Mouse (Mus musculus) embryonic facial prominence, embryonic 13.5 days (tissue): ENCODE data around the gene Phldb3. TPM values are rescaled to one million over a fixed set of nuclear protein-coding genes. Genes with fewer than 3 reads are reported as not detected.

Experiments
- ATAC-seq: fragments of 200-750 bp; cut with Nextera tagmentation; 2 replicates; pipeline ENCODE4 v1.8.0; 2017; ENCODE audit warnings: low read depth; ENCODE audit not compliant: insufficient number of reproducible peaks, insufficient read depth, low FRiP score, low TSS enrichment
- H3K27ac ChIP-seq: fragments of 300-500 bp; sonication (generic); 2 replicates; pipeline ENCODE4 v1.5.1; 2015; ENCODE audit warnings: moderate library complexity, mild to moderate bottlenecking, inconsistent platforms
- H3K27me3 ChIP-seq: fragments of 300-500 bp; sonication (generic); 2 replicates; pipeline ENCODE4 v1.6.1; 2015; ENCODE audit warnings: mild to moderate bottlenecking, inconsistent platforms
- H3K36me3 ChIP-seq: fragments of 300-500 bp; sonication (generic); 2 replicates; pipeline ENCODE4 v1.6.1; 2015; ENCODE audit warnings: mild to moderate bottlenecking, inconsistent platforms
- H3K4me1 ChIP-seq: fragments of 300-500 bp; sonication (generic); 2 replicates; pipeline ENCODE4 v1.6.1; 2015; ENCODE audit warnings: inconsistent platforms
- H3K4me2 ChIP-seq: fragments of 300-500 bp; sonication (generic); 2 replicates; pipeline ENCODE4 v1.6.1; 2015; ENCODE audit warnings: moderate library complexity, mild to moderate bottlenecking, inconsistent platforms
- H3K4me3 ChIP-seq: fragments of 300-500 bp; sonication (generic); 2 replicates; pipeline ENCODE4 v1.5.1; 2015; ENCODE audit warnings: mild to moderate bottlenecking, inconsistent platforms
- H3K9ac ChIP-seq: fragments of 300-500 bp; sonication (generic); 2 replicates; pipeline ENCODE4 v1.6.1; 2015; ENCODE audit warnings: mild to moderate bottlenecking, inconsistent platforms
- H3K9me3 ChIP-seq: fragments of 300-500 bp; sonication (generic); 2 replicates; pipeline ENCODE4 v1.6.1; 2016; ENCODE audit warnings: inconsistent platforms
- WGBS: fragments of 180-500 bp; shearing (Covaris S2); methylation state at CpG from one replicate; pipeline ENCODE4 v1.1.7; 2015; ENCODE audit warnings: mixed read lengths; 5-methylcytosine and 5-hydroxymethylcytosine counted together
- polyA plus RNA-seq: library from polyadenylated mRNA; unstranded; fragments of >200 nt; fragmentation: Nextera tagmentation; extraction: Ambion mirVana; gene quantifications from 2 replicates; pipeline ENCODE4 v1.2.1, GENCODE M21; 2015

Gene Phldb3
- polyA plus RNA-seq, 1 experiment from 2014 or later, result 0.65 TPM

GRCm38 (mm10) chr7:24595464-24595863, 15.1 kb upstream of the Phldb3 start:
- no peak for ATAC-seq
- H3K4me2 ChIP-seq, result no peak overlapping the region; the same call in 1 of the 2 replicates
- H3K4me1 ChIP-seq, result peaks cover 14% of the 10 kb centered on the region
- 0 out of 2 replicates have a peak, but pooled peaks cover 3% of the 10 kb centered on the region for H3K36me3 ChIP-seq
- H3K4me3 ChIP-seq, result no peak overlapping the region
- WGBS, result 77% methylated on average over 2 of the region's 2 CpGs
- H3K27ac ChIP-seq, result no peak overlapping the region
- peaks cover 12% of the 10 kb centered on the region for H3K27me3 ChIP-seq
- H3K9me3 ChIP-seq, result no peaks in the 10 kb centered on the region
- H3K9ac ChIP-seq, result no peak overlapping the region

DNA sequence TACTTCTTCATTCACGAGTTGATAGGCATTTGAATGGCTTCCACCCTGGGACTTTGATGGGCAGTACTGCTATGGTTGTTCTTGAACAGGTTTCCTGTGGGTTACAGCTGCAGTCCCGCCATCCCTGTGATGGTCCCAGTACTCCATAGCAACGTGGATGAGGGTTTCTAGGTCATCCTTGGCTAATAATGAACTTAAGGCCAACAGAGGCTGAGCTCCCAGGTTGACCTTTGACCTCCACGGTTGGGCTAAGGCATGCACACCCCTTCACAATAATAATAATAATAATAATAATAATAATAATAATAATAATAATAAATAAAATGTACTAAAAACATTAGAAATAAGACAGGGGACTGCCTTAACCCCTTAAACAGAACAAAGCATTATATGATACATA, 12.4 kb upstream of the Phldb3 start:
- 64% methylated on average over 4 of the region's 4 CpGs for WGBS
- H3K27me3 ChIP-seq, result peaks cover 12% of the 10 kb centered on the region
- no peak for ATAC-seq
- H3K36me3 ChIP-seq, result 0 out of 2 replicates have a peak, but pooled peaks cover 3% of the 10 kb centered on the region
- H3K27ac ChIP-seq, result no peak overlapping the region
- no peak overlapping the region for H3K4me2 ChIP-seq
- H3K4me1 ChIP-seq, result peaks cover 17% of the 10 kb centered on the region
- no peak overlapping the region for H3K4me3 ChIP-seq
- no peaks in the 10 kb centered on the region for H3K9me3 ChIP-seq
- no peak overlapping the region for H3K9ac ChIP-seq

DNA sequence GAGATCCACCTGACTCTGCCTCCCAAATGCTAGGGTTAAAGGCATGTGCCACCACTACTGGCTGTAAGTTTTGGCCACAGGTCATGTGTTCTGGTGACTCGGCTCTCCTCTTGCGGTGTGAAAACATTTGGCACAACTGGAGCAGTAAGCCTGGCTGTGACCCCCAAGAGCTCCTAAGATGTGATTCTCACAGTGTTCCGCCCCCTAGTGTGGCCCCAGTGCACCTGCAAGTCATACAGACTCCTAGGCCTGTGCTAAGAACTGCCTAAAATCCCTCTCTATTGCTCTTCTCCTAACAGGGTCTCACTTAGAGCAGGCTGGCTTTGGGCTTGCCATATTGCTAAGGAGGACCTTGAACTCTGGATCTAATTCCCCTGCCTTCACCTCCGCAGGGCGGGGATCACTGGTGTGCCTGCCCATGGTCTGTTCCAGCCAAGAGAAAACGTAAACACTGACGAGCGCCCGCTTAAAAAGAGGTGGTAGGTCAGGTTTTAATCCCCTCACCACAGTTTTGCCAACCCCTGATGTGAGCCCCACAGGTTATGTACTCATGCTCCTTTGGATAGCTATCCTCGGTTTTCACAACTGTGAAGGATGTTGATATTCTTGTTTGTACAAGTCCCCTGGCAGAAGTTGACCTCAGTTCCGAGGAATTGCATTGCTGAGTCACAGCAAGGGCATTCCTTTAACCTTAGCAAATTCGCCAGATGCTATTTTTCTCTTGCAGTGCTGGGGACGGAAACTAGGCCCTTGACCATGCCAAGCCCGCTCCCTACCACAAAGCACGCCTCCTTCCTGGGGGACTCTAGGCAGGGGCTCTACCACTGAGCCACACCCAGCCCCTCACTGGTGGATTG, 11.1 kb upstream of the Phldb3 start:
- no peak for ATAC-seq
- Histone ChIP-seq H3K4me1 (peaks cover 9% of the 10 kb centered on the region), H3K9me3 (no peaks in the 10 kb centered on the region), H3K27me3 (peaks cover 11% of the 10 kb centered on the region), H3K36me3 (0 out of 2 replicates have a peak, but pooled peaks cover 3% of the 10 kb centered on the region), H3K4me2 (no peak overlapping the region), H3K9ac (no peak overlapping the region), H3K27ac (no peak overlapping the region), H3K4me3 (no peak overlapping the region)
- WGBS, result 75% methylated on average over 15 of the region's 15 CpGs

DNA sequence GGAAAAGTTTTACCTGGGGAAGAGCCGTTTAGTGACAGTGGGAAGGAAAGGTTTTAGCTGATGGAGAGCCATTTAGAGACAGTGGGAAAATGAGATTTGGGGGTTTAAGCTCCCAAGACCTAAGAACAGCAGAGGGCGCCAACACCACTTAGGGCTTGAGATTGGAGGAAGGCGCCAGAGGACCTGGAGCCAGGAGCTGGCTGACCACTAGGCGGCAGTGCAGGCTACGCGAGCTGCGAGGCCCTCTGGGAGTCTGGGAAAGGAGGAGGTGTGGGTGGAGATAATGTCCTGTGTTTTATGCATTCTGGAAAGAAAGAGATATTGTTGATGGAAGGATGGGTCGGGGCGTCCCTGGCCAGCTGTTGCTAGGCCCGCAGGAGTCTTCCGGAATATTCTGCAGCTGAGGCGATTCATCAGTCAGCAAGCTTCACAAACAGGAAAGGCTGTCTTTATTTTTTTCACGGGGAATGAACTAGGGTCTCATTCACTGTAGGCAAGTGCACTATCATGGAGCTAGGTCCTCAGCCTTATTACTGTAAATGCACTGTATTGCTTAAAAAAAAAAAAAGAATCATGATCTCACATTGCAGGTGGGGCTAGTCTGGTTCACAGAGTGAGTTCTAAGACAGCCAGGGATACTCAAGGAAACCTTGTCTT, 9.5 kb upstream of the Phldb3 start:
- Histone ChIP-seq H3K4me1 (peaks cover 3% of the 10 kb centered on the region; the same call in 1 of the 2 replicates), H3K4me2 (peak overlapping the region; percentile 54), H3K9ac (no peak overlapping the region), H3K9me3 (no peaks in the 10 kb centered on the region), H3K4me3 (peak overlapping the region; percentile 18; the same call in 1 of the 2 replicates), H3K36me3 (0 out of 2 replicates have a peak, but pooled peaks cover 3% of the 10 kb centered on the region), H3K27ac (no peak overlapping the region), H3K27me3 (no peaks in the 10 kb centered on the region)
- 5% methylated on average over 13 of the region's 13 CpGs for WGBS
- ATAC-seq, result peak; percentile 71

DNA sequence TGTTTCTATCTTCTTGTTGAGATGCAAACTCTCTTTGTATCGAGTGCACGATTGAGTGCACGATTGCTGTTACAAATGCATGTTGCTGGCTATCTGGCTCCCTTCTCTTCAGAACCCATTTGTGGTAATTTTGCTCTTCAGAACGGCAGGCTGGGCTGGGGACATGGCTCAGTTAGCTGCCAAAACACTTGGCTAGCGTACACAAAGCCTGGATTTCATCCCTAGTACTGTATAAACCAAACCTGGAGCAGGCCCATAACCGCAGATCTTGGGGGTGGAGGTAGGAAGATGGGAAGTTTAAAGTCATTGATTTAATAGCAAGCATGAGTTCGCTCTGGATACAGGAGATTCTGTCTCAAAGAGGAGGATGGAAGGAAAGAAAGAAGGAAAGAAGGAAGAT, 5.0 kb upstream of the Phldb3 start:
- WGBS, result 84% methylated on average over 7 of the region's 7 CpGs
- Histone ChIP-seq H3K36me3 (peaks cover 17% of the 10 kb centered on the region; the same call in 1 of the 2 replicates), H3K9me3 (no peaks in the 10 kb centered on the region), H3K4me2 (no peak overlapping the region), H3K27me3 (peaks cover 17% of the 10 kb centered on the region), H3K4me3 (no peak overlapping the region), H3K4me1 (peaks cover 9% of the 10 kb centered on the region), H3K27ac (no peak overlapping the region), H3K9ac (no peak overlapping the region)
- no peak for ATAC-seq

DNA sequence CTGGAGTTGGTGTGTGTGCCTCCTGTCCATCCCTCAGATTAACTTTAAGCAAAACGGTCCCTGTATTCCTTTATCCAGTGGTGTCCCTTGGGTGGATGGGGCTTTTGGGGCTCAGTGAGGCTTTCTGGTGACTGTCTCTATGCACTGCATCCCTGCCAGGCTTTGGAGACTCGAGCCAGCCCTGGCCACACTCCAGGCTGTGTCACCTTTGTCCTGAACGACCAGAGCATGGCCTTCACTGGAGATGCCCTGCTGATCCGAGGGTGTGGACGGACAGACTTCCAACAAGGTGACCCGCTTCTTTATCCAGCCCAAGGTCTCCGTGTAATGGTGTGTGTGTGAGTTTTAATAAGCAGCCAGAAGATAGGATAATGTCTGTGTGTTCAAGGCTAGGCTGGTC, 4.5 kb upstream of the Phldb3 start:
- Histone ChIP-seq H3K27ac (no peak overlapping the region), H3K4me3 (no peak overlapping the region), H3K9ac (no peak overlapping the region), H3K27me3 (peaks cover 22% of the 10 kb centered on the region), H3K9me3 (no peaks in the 10 kb centered on the region), H3K36me3 (peaks cover 17% of the 10 kb centered on the region; the same call in 1 of the 2 replicates), H3K4me2 (no peak overlapping the region), H3K4me1 (peaks cover 13% of the 10 kb centered on the region)
- WGBS, result 83% methylated on average over 7 of the region's 7 CpGs
- ATAC-seq, result no peak

DNA sequence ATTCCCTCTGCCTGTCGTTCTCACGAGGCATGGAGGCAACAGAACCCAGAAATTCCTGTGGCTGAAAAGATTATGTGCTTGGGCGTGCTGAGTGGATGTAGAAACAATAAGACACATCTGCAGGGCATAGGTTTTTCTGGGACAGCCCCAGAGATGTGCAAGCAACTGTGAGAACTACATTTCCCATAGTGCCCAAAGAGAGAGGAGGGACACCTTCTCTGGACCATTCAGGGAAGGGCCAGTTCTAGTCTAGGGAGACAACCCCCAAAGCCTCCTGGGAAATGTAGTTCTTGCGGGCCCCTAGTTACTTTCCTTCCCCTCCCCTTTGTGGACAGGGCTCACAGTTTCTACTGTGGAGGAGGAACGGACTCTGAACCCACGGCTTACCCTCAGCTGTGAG, 2.5 kb upstream of the Phldb3 start:
- H3K9me3 ChIP-seq, result no peaks in the 10 kb centered on the region
- ATAC-seq, result no peak
- no peak overlapping the region for H3K27ac ChIP-seq
- H3K27me3 ChIP-seq, result peaks cover 41% of the 10 kb centered on the region
- no peak overlapping the region for H3K4me3 ChIP-seq
- peaks cover 24% of the 10 kb centered on the region for H3K4me1 ChIP-seq
- no peak overlapping the region for H3K9ac ChIP-seq
- WGBS, result 37% methylated on average over 6 of the region's 6 CpGs
- H3K4me2 ChIP-seq, result peak overlapping the region; percentile 14; the same call in 1 of the 2 replicates
- H3K36me3 ChIP-seq, result peaks cover 17% of the 10 kb centered on the region; the same call in 1 of the 2 replicates

DNA sequence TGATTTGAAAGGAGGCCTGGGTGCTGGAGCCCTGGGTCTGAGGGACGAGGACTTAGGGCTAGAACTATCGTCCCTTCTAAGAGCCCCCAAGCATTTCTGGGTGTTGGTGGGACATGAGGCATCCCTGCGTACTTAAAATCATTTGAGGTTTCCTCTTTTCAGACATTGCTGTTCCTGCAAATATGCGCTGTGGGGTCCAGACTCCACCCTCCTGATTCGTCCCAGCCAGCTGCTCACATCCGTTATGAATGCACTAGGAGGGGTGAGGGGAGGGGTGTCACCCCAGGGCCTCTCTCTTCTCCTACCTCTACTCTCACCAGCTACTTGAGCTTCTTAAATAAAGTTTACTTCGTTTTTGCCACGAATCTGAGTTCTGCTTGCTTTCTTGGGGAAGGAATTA, 2.0 kb upstream of the Phldb3 start:
- Histone ChIP-seq H3K4me2 (peak overlapping the region; percentile 14; the same call in 1 of the 2 replicates), H3K36me3 (peaks cover 17% of the 10 kb centered on the region; the same call in 1 of the 2 replicates), H3K27me3 (peaks cover 46% of the 10 kb centered on the region), H3K9me3 (no peaks in the 10 kb centered on the region), H3K27ac (no peak overlapping the region), H3K9ac (no peak overlapping the region), H3K4me1 (peaks cover 24% of the 10 kb centered on the region), H3K4me3 (no peak overlapping the region)
- no peak for ATAC-seq
- 67% methylated on average over 8 of the region's 8 CpGs for WGBS

GRCm38 (mm10) chr7:24610879-24611494, 424 bp downstream of the Phldb3 start:
- Histone ChIP-seq H3K36me3 (peaks cover 17% of the 10 kb centered on the region; the same call in 1 of the 2 replicates), H3K4me3 (peak overlapping the region; percentile 46), H3K9me3 (no peaks in the 10 kb centered on the region), H3K27me3 (peaks cover 63% of the 10 kb centered on the region), H3K9ac (peak overlapping the region; percentile 46), H3K4me2 (peak overlapping the region; percentile 67), H3K4me1 (peaks cover 24% of the 10 kb centered on the region), H3K27ac (peak overlapping the region; percentile 51; the same call in 1 of the 2 replicates)
- ATAC-seq, result peak; percentile 28; the same call in 1 of the 2 replicates
- WGBS, result under 1% methylated on average over 36 of the region's 36 CpGs

- peaks cover 24% of the 10 kb centered on the region for H3K4me1 ChIP-seq
- H3K9me3 ChIP-seq, result no peaks in the 10 kb centered on the region
- H3K4me2 ChIP-seq, result peak overlapping the region; percentile 67
- WGBS, result 15% methylated on average over 7 of the region's 7 CpGs
- H3K4me3 ChIP-seq, result peak overlapping the region; percentile 46
- peak overlapping the region; percentile 46 for H3K9ac ChIP-seq
- H3K27ac ChIP-seq, result no peak overlapping the region
- H3K36me3 ChIP-seq, result peaks cover 17% of the 10 kb centered on the region; the same call in 1 of the 2 replicates
- H3K27me3 ChIP-seq, result peaks cover 63% of the 10 kb centered on the region
- ATAC-seq, result no peak
These were observed 1.1 kb downstream of the Phldb3 start for GRCm38 (mm10) chr7:24611709-24612108.

DNA sequence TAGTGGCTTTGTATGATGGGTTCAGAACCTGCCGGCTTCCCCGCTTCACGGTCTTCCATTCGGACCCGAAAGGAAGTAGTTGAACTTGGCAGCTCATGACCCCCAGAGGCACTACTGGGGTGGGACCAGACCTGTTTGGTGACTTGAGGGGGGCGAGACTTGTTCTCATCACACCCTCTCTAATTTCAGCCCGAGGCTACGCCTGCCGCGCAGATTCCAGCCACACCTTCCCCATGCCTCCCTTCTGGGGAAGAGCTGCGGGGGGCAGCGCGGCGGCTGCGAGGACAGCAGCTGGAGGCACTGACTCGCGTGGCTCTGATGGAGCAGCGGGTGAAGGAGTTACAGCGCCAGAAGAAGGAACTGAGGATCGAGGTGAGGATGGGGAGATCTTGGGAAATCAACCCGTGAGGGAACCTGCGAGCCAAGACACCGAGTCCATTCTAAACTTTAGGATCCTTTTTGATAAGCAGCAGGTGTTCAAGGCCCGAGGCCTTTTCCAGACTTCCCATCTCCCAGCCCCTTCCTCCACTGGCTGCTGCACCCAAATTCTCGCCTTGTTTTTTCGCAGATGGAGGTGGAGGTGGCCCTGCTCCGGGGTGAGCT, 1.8 kb downstream of the Phldb3 start:
- H3K4me2 ChIP-seq, result peak overlapping the region; percentile 67
- no peak overlapping the region for H3K27ac ChIP-seq
- peaks cover 12% of the 10 kb centered on the region; the same call in 1 of the 2 replicates for H3K36me3 ChIP-seq
- 3% methylated on average over 27 of the region's 27 CpGs for WGBS
- peaks cover 63% of the 10 kb centered on the region for H3K27me3 ChIP-seq
- no peak for ATAC-seq
- no peaks in the 10 kb centered on the region for H3K9me3 ChIP-seq
- H3K4me3 ChIP-seq, result peak overlapping the region; percentile 46
- H3K9ac ChIP-seq, result no peak overlapping the region
- peaks cover 24% of the 10 kb centered on the region for H3K4me1 ChIP-seq
